Mouse (Mus musculus) layer of hippocampus, postnatal 25 days (tissue): ENCODE measurements around the gene Traf5. TPM values are rescaled to one million over a fixed set of nuclear protein-coding genes. Genes with fewer than 3 reads are reported as not detected.
A peak's percentile ranks its signal among the peaks of the same experiment; 100 is the strongest.

ENCODE experiments used
- DNase-seq, 2 experiments: peaks; one replicate each; pipeline ENCODE4 v3.0.0; 2022; ENCODE audit warnings: mixed read lengths in 2 of 2, low spot score in 1 of 2; ENCODE audit errors: extremely low spot score in 1 of 2
- total RNA-seq, 2 experiments: library from RNA; stranded (reverse); gene quantifications; 2 replicates each; pipeline ENCODE4 v1.2.3; 2021

Gene Traf5
- total RNA-seq, 2 experiments from 2014 or later: 2.6 to 4.9 TPM

DNA sequence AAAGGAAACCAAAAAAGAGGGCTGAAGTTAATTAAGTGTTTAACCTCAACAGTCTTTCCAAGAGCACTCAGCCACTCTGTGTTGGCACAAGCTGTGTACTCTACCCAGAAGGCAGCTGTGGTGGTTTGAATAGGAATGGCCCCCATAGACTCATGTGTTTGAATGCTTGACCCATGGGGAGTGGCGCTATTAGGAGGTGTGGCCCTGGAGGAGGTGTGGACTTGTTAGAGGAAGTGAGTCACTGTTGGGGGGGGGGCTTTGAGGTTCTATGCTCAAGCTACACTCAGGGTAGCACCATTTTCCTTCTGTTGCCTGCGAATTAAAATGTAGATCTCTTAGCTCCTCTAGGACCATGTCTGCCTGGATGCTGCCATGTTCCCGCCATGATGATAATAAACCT lies 25.4 kb downstream of the Traf5 start:
- no peak for DNase-seq

DNA sequence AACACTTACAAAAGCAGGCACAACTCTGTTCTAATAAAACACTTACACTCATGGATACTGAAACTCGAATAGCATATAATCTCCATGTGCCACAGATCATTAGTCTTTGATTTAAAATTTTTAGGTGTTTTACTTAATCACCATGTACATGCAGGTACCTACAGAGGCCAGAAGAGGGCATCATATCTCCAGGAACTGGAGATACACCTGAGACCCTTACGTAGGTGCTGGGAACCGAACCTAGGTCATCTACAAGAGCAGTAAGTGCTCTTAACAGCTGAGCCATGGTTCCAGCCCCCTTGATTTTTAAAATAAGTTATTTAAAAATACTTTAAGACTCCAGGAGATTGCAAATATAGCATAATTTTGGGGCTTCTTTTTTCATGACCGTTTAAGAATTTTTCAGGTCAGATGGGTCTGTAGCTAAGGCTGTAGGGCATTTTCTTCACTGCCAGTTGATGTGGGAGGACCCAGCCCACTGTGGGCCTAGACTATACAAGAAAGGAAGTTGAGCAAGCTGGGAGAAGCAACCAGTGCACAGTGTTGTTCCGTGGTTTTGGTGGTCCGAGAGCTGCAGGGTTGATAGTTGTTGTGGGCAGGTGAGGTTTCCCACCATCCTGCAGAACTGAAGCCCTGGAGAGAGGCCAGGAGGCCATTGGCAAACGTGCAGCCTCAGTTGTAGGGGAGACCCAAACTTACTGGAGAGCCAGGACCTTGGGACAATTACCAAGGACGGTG lies 29.0 kb downstream of the Traf5 start:
- DNase-seq: no peak

DNA sequence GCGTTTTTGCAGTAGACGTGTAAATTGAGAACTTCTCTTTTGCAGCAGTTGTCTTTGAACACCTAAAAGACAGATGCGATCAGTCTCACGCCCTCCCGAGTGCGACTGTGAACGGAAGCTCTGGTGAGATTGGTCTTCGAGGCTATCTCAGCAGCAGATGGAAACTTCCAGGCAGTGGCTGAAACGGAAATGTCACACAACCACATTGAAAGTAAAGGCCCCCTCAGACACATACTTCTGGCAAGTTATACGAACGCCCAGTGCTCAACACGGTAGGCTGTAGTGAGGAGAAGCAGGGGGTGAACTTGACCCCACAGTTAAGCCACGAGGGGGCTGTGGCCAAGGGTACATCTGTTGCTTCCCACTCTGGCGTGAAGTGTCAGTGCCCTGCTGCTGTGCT lies 29.7 kb downstream of the Traf5 start:
- DNase-seq: no peak

DNA sequence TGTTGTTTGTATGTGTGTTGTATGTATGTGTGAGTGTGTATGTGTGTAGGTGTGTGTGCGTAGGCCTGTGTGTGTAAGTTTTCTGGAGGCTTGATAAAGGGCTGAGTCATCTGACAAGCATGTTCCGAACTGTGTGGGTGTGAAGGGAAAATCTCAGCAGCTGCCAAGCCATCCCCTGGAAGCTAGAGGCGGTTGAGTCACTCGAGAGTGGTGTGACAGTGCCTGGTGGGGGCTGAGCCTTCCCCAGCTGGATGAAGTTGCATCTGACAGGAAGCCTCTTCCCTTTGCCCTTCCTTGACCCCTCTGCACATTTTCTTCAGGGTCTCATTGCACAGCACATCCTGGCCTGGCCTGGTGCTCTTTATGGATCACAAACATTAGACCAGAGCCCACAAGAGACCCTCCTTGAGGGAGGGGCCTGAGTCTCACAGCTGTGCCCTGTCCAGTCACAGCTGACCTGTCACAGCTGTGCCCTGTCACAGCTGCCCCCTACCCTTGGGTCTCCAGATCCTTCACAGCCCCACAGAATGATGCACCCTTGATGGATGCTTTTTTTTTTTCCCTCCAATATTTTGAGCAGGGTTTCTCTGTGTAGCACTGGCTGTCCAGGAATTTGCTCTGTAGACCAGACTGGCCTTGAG lies 30.6 kb downstream of the Traf5 start:
- no peak for DNase-seq

DNA sequence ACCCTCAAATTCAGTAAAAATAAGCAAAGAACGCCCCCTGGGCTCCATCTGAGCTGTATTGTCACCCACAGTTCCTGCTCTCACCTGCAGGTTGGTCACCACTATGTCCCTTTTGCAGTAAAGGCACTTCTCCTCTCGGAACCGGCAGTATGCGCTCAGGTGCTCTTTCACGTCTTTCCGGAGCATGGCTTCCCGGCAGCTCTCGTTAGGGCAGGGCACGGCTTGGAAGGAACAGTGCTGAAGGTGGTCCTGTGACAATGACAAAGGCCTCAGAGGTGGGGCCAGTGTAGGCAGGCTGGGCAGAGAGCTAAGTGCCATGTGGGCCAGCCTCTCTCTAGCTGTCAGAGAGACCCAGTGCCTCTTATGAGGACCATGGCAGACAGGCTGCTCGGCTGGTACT lies 33.4 kb downstream of the Traf5 start:
- DNase-seq: no peak

DNA sequence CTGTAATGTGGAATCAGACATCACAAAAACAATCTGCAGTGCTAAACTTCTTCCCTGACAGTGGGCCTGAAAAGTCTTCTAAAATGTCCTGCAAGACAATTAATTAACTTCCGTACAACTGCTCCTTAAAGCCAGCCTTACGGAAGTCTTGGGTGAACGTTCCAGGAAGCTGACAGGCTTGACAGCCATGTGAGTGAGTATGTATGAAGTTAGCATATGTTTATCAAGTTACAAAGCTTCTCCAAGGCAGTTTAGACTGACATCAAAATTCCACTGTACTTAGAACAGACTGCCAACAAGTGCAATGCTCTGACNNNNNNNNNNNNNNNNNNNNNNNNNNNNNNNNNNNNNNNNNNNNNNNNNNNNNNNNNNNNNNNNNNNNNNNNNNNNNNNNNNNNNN lies 38.6 kb downstream of the Traf5 start:
- no peak for DNase-seq

DNA sequence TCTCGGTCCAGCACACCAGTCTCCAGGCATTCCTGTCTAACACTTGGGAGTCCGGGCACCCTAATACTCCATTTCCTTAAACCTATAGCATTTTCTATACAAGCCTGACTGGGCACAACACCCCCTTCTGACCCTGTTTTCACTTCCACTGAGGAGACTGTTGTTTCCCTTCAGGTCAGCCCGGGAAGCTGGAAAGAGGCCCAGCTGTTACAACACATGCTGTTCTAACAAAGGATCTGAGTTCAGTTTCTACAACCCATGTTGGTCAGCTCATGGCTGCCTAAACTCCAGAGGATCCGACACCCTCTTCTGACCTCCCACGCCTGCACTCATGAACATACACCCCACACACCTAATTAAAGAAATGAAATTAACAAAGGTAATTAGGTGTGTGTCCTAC lies 39.4 kb downstream of the Traf5 start:
- no peak for DNase-seq

DNA sequence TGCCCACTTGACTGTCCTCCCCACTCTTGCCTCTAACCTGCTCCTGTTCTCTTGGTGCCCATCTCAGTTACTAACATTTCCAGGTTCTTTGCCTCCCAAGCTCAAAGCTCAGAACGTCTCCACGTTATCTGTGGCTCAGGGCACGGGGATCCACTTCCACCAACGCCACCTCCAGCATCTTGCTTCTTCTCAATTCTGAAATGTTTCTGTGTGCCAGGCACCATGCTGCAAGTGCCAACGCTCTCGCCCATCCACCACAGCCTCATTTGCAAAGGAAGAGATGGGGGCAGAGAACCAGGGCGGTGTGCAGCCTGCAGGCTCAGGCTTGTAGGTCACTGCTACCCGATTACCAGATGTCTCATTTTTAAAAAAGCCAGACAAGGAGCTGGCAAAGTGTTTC lies 39.9 kb downstream of the Traf5 start:
- DNase-seq: no peak

DNA sequence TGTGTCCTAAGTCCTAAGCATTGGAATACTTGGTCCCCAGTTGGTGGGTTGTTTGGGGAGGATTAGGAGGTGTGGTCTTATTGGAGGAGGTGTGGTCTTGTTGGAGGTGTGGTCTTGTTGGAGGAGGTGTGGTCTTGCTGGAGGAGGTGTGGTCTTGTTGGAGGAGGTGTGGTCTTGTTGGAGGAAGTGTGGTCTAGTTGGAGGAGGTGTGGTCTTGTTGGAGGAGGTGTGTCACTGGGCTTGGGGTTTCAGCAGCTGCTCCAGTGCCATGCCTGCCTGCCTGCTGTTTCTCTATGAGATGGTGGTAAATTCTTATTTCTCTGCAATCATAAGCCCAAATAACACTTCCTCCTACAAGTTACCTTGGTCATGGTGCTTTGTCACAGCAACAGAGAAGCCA lies 93.3 kb downstream of the Traf5 start:
- no peak for DNase-seq

DNA sequence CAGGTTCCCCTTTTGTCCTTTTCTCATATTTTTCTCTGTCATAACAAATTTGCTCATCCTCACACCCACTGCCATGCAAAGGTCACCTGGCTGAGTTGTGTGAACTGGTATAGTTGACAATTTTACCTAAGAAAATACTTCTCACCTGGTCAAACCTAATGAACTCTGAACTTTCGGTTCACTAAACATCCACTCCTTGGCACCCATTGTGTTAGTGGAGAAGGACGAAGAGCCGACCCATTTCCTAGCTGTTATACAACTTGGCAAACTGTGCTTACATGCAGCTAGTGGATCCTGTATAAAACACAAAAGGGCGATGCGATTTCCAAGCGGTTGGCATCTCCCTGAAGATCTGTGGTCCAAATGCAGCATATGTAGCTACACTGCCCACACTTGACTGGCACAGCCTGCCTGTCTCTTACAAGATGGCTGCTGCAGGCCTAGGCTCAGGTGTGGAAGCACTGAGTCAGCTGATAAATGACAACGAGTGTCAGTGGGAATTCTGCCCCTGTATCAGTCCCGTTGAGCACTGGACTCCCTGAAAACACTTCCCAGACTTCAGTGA lies 95.7 kb downstream of the Traf5 start:
- DNase-seq: no peak

DNA sequence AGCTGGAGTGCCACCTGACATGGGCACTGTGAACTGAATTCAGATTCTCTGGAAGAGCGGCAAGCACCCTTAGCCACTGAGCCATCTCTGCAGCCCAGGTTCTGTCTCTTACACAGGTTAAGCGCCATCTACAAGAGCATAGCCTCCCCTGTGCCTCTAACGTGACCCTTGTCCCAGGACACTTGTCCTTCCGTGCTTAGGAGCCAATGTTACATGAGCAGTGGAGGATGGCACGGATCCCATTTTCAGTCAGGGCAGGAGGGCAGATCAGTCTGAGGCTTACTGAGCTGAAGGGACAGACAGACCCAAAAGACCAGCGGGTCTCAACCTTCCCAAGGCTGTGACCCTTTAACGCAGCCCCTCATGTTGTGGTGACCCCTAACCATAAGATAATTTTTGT lies 96.4 kb downstream of the Traf5 start:
- DNase-seq: no peak

DNA sequence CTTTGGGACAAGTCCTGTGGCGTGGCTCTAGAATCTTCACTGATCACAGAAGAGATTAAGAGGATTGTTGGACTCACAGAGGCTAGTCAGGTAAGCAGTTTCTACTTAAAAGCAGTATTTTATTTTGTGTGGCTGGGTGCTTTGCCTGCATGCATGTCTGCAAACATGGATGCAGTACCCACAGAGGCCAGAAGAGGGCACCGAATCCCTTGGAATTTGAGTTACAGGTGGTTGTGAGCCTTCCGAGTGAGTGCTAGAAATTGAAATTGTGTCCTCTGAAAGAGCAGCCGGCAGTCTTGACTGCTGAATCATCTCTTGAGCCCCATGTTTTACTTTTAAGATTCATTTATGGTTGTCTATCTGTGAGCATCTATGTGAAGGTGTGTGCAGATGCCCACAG lies 96.9 kb downstream of the Traf5 start:
- peak in 1 of 2 experiments; percentile 64 for DNase-seq

DNA sequence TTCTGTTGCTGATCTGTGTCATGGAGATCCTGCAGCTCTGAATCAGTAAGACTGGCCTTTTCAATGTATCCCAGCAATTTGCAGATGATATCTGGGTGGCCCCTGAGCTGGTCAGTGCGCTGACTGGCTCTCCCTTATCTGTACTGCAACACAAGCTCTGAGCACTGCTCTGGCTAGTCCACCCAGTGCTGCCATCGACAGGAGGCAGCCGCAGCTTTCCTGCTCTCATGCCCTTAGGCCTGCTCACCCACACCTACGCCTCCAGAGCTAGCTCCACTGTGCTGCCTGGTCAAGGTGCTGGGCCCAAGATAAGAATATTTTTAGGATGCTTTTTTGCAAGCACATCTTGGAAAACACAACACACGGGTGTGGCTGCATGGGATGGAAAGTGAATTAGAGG lies 97.9 kb downstream of the Traf5 start:
- no peak for DNase-seq

DNA sequence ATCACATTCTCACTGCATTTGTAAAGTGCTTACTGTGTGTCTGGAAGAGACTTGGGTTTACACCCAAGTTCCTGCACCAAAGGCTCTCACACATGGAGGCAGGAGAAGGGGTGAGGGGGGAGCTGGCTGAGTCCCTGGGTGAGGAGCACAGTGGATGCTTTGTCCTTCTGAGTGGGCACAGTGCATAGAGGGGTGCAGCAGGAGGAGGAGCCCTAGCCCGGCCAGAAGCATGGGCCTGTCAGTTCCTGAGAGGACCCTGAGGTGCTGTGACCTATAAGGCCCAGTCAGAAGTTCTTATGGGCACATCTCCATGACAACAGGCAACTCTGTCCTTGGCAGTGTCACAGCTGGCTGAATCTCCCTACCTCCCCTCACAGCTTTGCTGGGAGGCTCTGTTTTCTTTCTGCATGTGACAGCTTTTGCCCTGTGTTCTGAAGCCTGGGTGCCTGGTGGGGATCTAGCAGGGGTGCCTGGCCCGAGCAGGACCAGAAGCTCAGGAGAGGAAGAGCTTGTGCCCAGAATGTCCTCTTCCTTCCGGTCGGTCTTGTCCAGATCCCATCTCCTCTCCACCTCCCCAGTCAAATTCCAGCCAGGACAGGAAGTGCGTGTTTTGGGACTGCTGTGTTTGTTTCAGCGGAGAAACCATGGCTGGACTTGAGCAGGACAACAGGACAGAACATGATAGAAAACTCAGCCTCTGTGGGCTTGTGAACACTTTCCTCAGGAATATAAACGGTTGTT lies 100.1 kb downstream of the Traf5 start:
- DNase-seq: no peak

DNA sequence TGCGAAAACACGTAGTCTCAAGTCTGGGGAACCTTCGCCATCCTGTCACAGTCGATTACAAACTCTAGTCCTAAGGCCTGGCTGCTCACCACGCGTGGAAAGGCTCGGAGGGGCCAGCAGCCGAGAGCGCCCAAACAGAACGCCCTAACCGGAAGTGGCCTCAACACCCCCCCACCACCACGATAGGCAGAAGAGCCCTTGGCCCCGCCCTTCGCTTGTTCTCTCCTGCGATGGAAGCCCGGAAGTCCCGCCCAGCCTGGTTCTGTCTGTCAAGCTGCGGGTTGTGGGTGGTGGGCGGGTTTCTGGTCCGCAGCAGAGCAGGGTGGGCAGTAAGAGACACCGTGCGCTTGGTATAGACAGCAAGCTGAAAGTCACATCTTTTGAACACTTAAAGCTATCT lies 102.4 kb downstream of the Traf5 start:
- DNase-seq: peak; percentile 85 to 89

DNA sequence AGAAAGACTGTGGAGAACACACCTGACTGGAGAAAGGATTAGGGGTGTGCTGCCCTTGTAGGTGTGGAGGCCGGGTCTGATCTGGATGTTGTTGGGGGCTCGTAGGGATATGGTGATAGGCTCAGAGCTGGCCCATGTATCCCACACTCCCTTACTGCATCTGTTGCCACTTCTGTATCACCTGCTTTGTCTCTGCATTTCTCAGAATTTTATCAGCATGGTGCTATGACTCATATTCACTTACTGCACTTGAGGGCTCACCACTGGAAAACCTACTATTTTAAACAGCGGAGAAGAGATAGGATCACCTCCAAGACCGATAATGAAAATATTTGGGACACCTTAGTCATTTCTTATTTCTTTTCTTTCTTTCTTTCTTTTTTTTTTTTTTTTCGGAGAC lies 103.3 kb downstream of the Traf5 start:
- no peak for DNase-seq

DNA sequence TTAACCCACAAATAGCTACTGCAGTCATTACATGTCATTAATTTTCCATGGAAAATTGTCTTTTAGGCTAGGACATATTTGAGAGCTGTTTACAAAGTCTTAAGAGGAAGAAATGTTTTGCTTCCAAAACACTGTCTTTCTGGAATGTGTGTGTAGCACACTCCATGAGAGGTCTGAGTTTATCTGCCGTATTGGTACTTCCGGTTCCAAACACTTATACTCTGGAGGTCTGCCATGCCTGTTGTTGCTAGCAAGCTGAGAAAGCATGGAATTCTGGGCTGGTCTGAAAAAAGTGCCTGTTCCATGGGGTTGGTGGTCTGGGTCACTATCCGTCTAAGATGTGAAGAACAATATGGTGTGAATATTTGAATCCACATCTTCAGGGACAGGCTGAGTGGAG lies 103.7 kb downstream of the Traf5 start:
- no peak for DNase-seq

DNA sequence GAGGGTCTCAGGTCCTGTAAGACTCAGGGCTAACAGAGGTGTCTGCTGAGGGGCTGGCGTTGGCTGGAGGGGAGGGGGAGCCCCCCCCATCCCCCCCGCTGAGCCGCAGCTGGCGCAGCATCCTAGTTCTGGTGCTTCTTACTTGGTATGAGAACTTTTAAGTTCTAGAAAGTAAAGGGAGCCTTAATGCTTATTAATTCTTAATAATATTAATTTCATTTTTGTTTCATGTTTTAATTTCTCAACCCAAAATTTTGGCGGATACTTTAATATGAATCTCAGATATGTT lies 104.9 kb downstream of the Traf5 start:
- no peak for DNase-seq

DNA sequence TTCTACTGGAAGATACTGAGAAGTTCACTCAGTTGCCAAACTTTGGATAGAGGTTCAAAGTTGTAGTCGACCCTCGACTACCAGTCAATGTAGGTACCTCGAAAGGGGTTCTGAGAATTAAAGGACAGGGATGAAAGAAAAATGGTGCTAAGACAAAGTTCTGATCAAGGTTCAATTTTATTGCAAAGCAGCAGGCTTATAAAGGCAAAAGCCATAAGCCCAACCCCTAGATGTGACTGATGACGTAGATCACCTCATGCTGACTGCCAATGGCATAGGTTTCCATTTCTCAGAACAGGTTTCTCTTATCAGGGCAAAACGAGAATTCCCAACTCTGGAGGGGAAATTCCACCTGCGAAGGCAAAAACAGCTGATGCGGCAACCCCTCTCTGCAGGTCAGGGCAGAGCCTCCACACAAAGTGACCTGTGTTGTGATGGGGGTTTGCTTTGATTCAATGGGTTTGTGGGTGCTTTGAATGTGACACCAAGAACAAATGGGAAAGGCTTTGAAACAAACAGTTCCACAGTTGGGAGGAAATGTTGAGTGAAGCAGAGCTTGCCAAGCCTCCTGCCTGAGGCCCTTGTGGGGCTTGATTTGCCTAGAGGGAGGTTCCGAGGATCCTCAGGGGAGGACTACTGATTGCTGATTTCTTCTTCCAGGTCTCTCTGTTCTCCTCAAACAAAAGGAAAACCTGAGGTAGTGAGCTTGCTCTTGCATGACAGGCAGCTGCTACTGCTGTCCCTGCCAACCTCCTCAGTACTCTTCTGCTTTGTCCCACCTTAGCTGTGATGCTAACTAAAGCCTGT lies 105.5 kb downstream of the Traf5 start:
- no peak for DNase-seq

DNA sequence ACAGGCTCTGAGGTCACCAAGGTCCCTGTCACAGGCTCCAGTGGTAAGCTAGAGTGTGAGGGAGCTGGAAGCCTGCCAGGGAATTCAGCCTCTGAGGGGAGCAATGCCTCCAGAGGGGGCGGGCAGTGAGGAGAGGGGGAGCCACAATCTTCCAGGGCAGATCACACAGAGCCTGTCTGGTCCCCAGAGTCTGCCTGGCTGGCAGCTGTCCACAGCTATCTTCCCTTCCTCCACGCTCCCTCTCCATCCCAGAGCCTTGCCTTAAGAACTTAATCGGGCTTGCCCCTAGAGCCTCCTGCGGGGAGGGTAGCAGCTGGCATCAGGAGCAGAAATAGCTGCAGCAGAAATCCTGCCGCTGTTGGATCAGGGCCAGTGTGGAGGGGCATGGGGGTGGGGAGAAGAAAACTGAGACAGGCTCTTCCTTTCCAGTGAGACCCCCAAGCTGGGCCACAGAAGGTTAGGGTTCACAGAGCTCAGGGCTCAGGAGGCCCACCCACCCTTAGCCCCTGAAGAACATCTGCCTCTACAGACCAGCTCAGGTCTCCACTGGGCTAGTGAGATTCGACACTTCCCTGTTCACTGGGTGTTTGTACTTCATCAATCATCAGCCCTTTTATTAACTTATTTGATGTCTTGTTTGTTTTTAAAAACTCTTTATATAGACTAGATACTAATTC lies 110.8 kb downstream of the Traf5 start:
- DNase-seq: no peak
